ENCODE assay signal across 8 mouse cellular contexts in the genomic region with DNA sequence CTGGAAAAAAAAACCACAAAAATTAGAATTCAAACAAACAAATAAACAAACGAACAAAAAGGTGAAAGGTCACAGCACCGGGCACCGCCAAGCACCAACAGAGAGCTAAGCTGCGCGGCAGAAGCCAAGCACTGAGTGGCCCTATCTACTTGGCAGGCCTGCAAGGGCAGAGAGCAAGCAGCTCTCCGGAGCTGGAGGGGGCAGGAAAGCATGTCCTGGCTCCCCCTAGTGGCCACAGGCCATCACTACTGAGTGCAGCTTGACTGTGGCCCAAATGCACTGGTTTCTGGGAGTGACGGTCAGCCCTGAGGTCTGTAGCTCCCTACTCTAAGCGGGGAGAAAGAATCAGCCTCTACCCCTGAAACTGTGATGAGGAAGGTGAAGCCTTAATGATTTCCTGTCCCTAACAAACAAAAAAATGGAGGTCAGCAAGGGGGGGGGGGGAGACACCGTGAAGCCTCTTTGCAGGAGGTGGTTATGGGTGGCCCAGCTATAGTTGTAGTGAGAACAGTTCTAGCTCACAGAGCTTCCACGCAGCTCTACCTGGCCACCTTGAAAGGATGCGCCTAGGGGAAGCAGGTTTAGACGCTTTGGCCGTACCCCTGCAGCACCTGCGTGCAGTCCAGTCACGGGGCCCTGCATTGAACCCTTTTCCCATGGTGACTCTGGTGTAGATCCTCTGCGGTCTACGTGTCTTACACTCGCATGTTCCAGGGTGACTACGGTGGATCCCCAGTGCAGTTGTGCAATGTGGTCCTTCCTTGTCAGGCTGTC.
DNase-seq lines count a peak whose midpoint lies in the region; ATAC-seq and TF ChIP-seq lines count a peak whose summit lies in the region.

No protein-coding gene starts in this region.

- ATAC-seq in erythroid progenitor cell, adult 5-6 weeks (replicated peaks; ENCODE audit: low FRiP score, poor library complexity, severe bottlenecking), result peak; percentile 68
- peak; percentile 85 for ATAC-seq in heart, embryonic 12.5 days (ENCODE audit: insufficient number of reproducible peaks, low FRiP score)
- peak; percentile 89 for ATAC-seq in kidney, embryonic 16.5 days (ENCODE audit: low FRiP score, low TSS enrichment)
- ATAC-seq in liver, embryonic 11.5 days (replicated peaks; ENCODE audit: low FRiP score), result peak; percentile 66; the same call in 1 of the 2 replicates

- no peaks in the 10 kb centered on the region for H3K27me3 ChIP-seq in C2C12 (ENCODE audit: control insufficient read depth, insufficient read depth, insufficient read length)
- H3K27me3 ChIP-seq in heart, embryonic 12.5 days (replicated peaks), result peaks cover 5% of the 10 kb centered on the region; the same call in 1 of the 2 replicates
- H3K27me3 ChIP-seq in kidney, embryonic 16.5 days (ENCODE audit: insufficient read depth, low read length), result no peaks in the 10 kb centered on the region
- no peaks in the 10 kb centered on the region for H3K27me3 ChIP-seq in liver, embryonic 11.5 days (replicated peaks; ENCODE audit: control insufficient read depth, insufficient read depth, low read length)

- H3K9me3 ChIP-seq in heart, embryonic 12.5 days (replicated peaks), result no peaks in the 10 kb centered on the region
- H3K9me3 ChIP-seq in kidney, embryonic 16.5 days (ENCODE audit: low read length), result no peaks in the 10 kb centered on the region
- no peaks in the 10 kb centered on the region for H3K9me3 ChIP-seq in liver, embryonic 11.5 days (ENCODE audit: control insufficient read depth, low read length)

- H3K4me1 ChIP-seq in heart, embryonic 12.5 days (replicated peaks), result peaks cover 32% of the 10 kb centered on the region
- H3K4me1 ChIP-seq in kidney, embryonic 16.5 days (ENCODE audit: insufficient read depth, low read length), result peaks cover 10% of the 10 kb centered on the region; the same call in 1 of the 2 replicates
- no peaks in the 10 kb centered on the region; the same call in 1 of the 2 replicates for H3K4me1 ChIP-seq in liver, embryonic 11.5 days (replicated peaks; ENCODE audit: control insufficient read depth, insufficient read depth, low read length)

- H3K27ac ChIP-seq in heart, embryonic 12.5 days (ENCODE audit: poor library complexity, severe bottlenecking), result no peak overlapping the region
- no peak overlapping the region for H3K27ac ChIP-seq in kidney, embryonic 16.5 days (ENCODE audit: low read length)
- H3K27ac ChIP-seq in liver, embryonic 11.5 days (ENCODE audit: low read depth, low read length), result no peak overlapping the region

- no peaks in the 10 kb centered on the region for H3K79me3 ChIP-seq in C2C12 (ENCODE audit: low read depth)

- H3K9ac ChIP-seq in heart, embryonic 12.5 days, result no peak overlapping the region
- H3K9ac ChIP-seq in kidney, embryonic 16.5 days (replicated peaks; ENCODE audit: low read length), result no peak overlapping the region
- H3K9ac ChIP-seq in liver, embryonic 11.5 days (ENCODE audit: low read depth, low read length), result no peak overlapping the region

- no peak overlapping the region for H3K4me2 ChIP-seq in heart, embryonic 12.5 days
- H3K4me2 ChIP-seq in kidney, embryonic 16.5 days (replicated peaks; ENCODE audit: low read depth, low read length), result no peak overlapping the region
- H3K4me2 ChIP-seq in liver, embryonic 11.5 days, result no peak overlapping the region

- TF ChIP-seq CTCF in C2C12 (IDR thresholded peaks at IDR 0.05; ENCODE audit: control insufficient read depth, insufficient read depth, insufficient read length), result peak; percentile 97
- peak; percentile 99 for TF ChIP-seq CTCF in brain, embryonic 14.5 days (IDR thresholded peaks at IDR 0.05; ENCODE audit: borderline replicate concordance, extremely low read depth, insufficient read depth, insufficient read length)

- 55% methylated on average over 19 of the region's 19 CpGs for WGBS in heart, embryonic 12.5 days
- 60% methylated on average over 19 of the region's 19 CpGs for WGBS in kidney, embryonic 16.5 days
- WGBS in liver, embryonic 11.5 days, result 52% methylated on average over 19 of the region's 19 CpGs

- peak; percentile 92 for DNase-seq in brain, embryonic 14.5 days (ENCODE audit: low read depth)
- peak; percentile 70 for DNase-seq in liver, embryonic 11.5 days (ENCODE audit: low spot score)
- peak; percentile 81 for DNase-seq in naive thymus-derived CD4-positive, alpha-beta T cell, adult 2 months (ENCODE audit: low read depth)
- peak; percentile 72 to 89 for DNase-seq in spleen, postnatal 4 days (ENCODE audit: low spot score in 2 of 2)

- H3ac ChIP-seq in C2C12 (ENCODE audit: control insufficient read depth, insufficient read length, low read depth), result no peak overlapping the region

- no peaks in the 10 kb centered on the region for H3K79me2 ChIP-seq in C2C12 (ENCODE audit: control insufficient read depth, insufficient read depth)

- no peak overlapping the region for H3K4me3 ChIP-seq in C2C12 (ENCODE audit: insufficient read depth, poor library complexity, severe bottlenecking)
- no peak overlapping the region for H3K4me3 ChIP-seq in heart, embryonic 12.5 days
- no peak overlapping the region for H3K4me3 ChIP-seq in kidney, embryonic 16.5 days (ENCODE audit: low read length)
- no peak overlapping the region for H3K4me3 ChIP-seq in liver, embryonic 11.5 days (ENCODE audit: low read depth, low read length)

- H3K36me3 ChIP-seq in C2C12 (ENCODE audit: control insufficient read depth, insufficient read depth), result no peaks in the 10 kb centered on the region
- no peaks in the 10 kb centered on the region for H3K36me3 ChIP-seq in heart, embryonic 12.5 days
- no peaks in the 10 kb centered on the region for H3K36me3 ChIP-seq in kidney, embryonic 16.5 days (ENCODE audit: insufficient read depth, low read length)
- H3K36me3 ChIP-seq in liver, embryonic 11.5 days (ENCODE audit: control insufficient read depth, insufficient read depth, low read length), result no peaks in the 10 kb centered on the region

- TF ChIP-seq POLR2A in brain, embryonic 14.5 days (IDR thresholded peaks at IDR 0.05; ENCODE audit: borderline replicate concordance, extremely low read depth, insufficient read depth, insufficient read length, poor library complexity, severe bottlenecking), result no peak

TF ChIP-seq in C2C12, 6 proteins besides CTCF, POLR2A, EP300 and RAD21:
- TF ChIP-seq MAX (IDR thresholded peaks at IDR 0.05) (no peak), MYOD1 (IDR thresholded peaks at IDR 0.05; ENCODE audit: control insufficient read depth, insufficient read length, low read depth) (no peak), MYOG (IDR thresholded peaks at IDR 0.05; ENCODE audit: control insufficient read depth, extremely low read depth, insufficient read length) (no peak), FOSL1 (IDR thresholded peaks at IDR 0.05; ENCODE audit: insufficient read depth, low read length, poor library complexity, severe bottlenecking) (no peak), CEBPB (IDR thresholded peaks at IDR 0.05; ENCODE audit: low read depth) (no peak), USF1 (IDR thresholded peaks at IDR 0.05; ENCODE audit: low read depth) (no peak)
